Mouse (Mus musculus): ENCODE data around the gene Tarsl2.

DNA sequence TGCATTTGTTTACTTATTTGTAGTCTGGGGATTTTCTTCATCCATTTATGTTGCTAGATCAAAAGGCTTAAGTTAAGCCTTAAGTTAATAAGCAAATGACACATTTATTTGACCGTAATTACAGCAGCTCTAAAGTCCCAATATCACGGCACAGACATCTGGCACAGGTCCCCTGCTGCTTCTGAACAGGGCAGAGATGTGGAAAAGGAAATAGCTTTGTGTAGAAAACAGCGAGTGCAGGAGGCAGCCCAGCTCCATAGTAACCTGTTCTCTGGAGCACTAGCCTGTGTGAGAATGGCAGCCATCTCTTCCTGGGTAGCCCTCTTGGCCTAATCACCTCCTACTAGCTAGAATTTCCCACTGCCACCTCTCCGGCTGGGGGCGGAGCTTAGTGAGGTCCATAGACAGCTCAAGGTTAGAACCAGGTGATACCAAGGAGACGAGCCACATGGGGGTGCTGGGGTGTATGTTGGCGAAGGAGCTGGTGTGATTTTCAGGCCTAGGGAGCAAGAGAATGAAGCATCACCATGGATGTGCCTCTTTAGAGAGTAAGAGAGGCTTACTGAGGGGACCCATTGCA is 39.6 kb downstream of the Tarsl2 start:
- no peak for TF ChIP-seq CTCF (IDR thresholded peaks at IDR 0.05; ENCODE audit: borderline replicate concordance, control insufficient read depth, extremely low read depth, insufficient read depth, low read length, poor library complexity)
- no peak for TF ChIP-seq POLR2A (IDR thresholded peaks at IDR 0.05; ENCODE audit: control insufficient read depth, extremely low read depth, insufficient read depth, low read length, poor library complexity)

Measured in thymus, adult 2 months (tissue).